Mouse (Mus musculus): ENCODE data around the gene Tssk4.

Gene Tssk4

DNA sequence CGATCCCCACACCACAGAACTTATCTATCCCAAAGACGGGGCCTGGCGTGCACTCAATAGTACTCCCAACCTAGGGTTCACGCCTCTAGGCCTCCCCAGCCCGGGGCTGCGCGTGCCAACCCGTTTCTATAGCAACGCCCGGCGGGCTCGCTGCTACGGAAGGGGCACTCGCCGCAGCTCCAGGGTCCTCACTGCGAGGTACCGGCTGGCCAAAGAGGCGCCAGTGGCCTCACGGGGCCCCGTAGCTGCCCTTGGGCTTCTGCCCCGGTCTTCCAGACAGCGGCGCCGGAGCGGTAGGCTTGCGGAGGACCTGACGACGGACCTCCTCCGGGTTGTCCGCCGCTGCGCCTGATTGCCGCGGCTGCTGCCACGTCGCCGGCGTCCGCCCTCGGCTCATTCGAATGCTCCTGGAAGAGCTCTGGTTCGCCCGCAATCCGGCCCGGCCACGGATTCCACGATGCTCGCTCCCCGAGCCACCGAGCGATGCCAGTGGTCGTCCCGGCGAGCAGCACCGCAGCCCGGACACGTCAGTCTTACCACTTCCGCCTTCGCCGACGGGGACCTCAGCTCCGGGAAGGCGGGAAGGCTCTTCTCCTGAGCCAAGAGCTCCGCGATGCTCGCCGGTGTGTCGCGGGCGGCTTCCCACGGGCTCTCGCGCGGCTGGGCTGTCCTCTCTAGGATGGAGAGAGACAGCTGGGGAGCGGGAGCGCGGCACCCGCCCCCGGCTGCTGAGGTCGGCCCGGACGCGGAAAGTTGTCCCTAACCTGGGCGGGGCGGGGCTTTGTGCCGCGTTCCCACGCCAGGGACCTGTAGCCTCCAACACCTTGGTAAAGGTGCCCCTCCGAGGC, 6.7 kb upstream of the Tssk4 start, which contains the start of gene Tm9sf1:
Gene Tm9sf1, minus strand, starts transcription at position 747 of the 848 bp plus-strand sequence.
- DNase-seq, result peak; percentile 87

DNA sequence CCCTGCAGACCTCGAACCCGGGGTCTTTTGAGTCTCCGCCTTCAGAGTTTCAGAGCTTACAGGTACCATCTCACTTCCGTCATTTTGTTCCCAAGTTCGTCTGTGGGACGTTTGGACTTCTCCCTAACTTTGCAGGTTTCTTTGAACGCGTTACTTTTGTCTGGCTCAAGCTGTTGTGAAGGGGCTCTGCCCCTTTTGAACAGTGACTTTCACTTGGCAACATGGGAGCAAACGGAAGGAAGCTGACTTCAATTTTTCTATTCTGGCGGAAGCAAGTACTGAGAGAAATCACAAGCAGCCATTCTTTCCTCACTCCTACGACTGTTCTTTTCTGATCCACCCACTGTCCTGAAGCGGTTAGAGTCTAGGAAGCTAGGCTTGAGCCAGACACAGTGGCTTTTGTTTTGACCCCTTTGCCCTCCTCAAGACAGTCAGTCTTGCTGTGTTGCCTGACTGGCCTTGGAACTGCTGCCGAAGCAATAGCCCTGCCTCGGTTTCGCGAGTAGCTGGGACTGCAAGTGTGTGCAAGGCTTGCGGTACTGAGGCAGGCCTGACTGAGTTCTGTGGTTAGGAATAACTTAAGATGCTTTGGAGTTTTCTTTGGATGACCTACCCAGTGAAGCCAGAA, 5.6 kb upstream of the Tssk4 start:
- DNase-seq, result peak; percentile 46

DNA sequence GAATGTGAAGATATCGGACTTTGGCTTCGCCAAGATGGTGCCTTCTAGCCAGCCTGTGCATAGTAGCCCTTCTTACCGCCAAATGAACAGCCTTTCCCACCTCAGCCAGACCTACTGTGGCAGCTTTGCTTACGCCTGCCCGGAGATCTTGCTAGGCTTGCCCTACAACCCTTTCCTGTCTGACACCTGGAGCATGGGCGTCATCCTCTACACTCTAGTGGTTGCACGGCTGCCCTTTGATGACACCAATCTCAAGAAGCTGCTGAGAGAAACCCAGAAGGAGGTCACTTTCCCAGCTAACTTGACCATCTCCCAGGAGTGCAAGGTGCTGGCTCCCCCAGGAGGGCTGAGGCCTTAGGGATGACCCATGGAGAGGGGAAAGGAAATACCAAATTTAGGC, 1.5 kb downstream of the Tssk4 start:
- peak; percentile 46 for DNase-seq

DNA sequence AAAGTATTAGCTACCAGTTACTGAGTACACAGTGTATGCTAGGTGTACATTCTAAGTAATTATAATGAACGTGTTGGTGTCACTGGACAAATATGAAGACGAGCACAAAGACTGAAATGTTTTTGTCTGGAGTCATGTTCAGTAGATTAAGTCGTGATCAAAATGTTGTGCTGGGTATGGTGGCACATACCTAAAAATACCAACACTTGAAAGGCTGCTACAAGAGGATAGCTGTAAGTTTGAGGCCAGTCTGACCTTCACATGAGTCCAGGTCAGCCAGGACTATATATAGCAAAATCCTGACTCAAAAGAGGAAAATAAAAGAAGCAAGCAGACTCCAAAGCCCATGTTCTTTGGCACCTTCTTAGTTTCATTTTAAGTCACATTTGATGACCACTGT, 7.0 kb downstream of the Tssk4 start:
- DNase-seq, result no peak

DNA sequence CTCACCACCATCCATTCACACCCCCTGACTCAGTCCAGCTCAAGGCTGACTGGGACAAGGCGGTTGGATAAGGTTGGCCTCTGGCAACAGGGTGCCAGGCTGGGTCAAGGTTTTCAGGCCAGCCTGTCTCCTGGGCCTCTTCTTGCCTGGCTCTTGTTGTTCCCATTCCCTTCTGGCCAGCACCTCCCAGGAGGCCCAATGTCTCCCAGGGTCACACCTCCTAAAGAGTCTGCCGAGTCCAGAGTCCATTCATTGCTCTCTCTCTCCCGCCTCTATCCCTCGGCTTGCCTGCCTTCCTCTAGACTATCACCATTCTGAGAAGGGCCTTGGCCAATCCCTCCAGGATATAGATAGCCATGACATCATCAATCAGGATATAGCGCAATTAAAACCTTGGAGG, 8.0 kb downstream of the Tssk4 start:
- DNase-seq, result no peak

DNA sequence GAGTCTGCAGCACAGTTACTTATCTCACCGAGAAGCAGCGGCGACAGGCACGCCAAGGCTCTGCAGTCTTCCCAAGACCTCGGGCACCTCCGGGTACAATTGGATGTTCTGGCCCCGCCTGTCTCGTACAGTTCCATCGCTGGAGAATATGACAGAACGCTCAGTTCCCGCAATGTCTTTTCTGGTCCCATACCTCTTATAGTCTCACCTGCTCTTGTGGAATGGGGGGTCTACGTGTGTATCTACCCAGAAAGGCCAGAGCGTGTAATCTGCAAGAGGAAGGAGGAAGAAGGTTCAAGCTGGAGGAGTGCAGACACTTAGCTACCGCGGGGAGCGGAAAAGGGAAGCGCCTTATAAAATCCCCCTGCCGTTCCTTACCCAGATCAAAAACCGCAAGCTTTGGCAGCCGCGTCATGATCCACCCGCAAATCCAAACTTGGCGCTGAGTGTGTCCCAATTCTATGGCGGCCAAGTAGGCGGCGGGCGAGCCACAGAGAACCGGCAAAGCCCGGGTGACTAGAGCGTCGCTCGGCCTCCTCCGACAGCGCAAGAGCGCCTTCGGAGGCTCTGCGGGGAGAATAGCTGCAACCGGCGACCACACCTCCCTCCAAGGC, 10.1 kb downstream of the Tssk4 start, which contains the start of gene Mdp1:
Gene Mdp1, minus strand, starts transcription at position 549 of the 614 bp plus-strand sequence.
- peak; percentile 78 for DNase-seq

DNA sequence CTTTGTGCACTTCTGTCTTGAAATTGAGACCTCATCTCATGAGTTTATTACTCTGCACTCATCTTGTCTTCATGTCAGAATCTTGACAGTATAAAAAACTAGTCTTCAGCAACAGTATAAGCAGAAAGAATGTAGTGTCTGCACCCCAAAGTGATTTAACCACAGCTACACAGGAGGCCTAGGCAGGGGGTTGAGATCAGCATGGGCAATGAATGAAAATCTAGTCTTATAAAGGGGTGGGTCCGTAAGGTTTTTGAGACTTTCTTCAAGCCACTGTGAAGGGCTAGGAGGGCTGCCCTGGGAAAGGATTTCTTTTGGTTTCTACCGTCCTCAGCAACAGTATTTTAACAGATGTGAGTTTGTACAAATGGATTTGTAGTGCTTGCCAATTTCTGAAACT, 10.7 kb downstream of the Tssk4 start:
- DNase-seq, result no peak

DNA sequence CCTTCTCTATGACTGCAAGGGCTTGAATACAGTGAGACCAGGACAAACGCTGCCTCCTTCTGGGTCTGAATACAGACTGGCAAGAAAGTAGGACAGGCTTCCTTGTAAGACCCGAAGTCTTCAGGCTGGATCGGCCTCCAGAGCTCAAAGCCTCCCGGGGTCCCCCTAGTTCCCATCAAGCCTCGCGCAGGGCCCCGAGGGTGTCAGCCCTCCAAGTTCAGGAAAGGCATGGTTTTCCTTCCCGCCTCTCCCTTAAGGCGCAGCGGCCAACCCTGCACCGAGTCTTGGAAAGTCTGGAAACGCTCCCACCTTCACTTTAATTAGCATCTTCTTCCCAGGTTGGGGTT, 21.5 kb downstream of the Tssk4 start:
- DNase-seq, result no peak

DNA sequence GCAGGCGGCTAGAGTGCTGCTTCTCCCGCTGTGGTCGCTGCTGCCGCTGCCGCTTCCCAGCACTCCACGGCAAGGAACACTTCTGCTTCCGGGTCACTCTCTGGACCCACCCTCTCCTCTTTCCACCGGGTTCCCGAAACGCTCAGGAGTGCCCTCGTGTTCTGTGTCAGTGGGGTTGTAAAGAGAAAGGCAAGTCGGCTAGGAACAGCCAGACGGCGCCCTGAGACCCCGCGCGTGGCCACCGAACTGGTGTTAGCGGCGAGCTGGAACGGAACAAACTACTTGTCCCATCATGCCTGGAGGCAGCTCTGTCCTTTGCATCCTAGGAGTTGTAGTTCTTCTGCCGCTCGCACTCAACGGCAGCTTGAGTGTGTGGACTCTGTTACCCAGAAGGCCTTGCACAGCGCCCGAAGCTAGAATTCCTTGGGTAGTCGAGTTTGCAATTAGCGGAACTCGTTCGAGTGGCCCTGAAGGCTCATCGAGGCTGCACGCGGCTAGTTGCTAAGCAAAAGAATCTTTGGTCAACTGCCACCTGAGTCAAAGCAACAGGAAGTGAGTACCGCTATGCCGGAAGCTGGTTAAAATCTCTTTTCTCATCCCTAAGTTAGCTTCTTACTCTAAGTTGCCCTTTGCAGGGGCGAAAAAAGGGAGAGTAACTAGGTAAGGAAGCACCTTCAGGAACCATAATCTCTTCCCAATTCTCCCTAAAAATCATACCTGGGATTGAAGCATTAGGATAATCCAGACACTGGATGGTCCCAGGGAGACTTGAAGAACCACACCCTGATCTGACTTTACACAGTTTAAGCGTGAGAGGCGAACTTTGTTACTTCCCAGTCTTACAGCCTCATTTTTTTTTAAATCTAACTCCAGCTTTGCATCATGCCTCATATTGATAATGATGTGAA, 22.1 kb downstream of the Tssk4 start, which contains the start of the genes Gmpr2 and Nedd8:
Gene Gmpr2, plus strand, starts transcription at position 109 of the 908 bp plus-strand sequence.
Gene Nedd8, minus strand, starts transcription at position 292 of the 908 bp plus-strand sequence.
- peak; percentile 88 for DNase-seq

DNA sequence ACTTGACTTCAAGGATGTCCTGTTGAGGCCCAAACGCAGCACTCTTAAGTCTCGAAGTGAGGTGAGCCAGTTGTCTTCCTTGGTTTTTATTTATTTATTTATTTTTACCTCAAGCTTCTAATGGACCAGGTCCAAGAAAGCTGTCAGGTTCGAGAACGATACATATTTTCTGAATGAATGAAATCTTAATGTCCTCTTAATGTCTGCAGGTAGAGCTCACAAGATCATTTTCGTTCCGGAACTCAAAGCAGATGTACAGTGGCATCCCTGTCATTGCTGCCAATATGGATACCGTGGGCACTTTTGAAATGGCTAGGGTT, 22.7 kb downstream of the Tssk4 start:
- DNase-seq, result no peak

DNA sequence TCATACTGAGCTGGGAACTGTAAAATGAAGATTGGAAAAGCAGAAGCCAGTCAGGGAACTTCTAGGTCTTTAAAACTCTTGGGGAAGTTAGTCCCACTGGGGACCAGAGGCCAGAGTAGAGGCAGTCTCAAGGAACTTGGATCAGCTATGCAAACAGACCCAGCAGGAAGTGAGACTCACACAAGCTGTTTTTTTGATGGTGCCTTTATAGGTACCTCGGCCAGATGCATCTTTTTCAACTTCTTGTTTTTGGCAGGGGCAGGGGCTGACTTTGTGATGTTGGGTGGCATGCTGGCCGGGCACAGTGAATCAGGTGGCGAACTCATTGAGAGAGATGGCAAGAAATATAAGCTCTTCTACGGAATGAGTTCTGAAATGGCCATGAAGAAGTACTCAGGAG, 27.6 kb downstream of the Tssk4 start:
- no peak for DNase-seq

DNA sequence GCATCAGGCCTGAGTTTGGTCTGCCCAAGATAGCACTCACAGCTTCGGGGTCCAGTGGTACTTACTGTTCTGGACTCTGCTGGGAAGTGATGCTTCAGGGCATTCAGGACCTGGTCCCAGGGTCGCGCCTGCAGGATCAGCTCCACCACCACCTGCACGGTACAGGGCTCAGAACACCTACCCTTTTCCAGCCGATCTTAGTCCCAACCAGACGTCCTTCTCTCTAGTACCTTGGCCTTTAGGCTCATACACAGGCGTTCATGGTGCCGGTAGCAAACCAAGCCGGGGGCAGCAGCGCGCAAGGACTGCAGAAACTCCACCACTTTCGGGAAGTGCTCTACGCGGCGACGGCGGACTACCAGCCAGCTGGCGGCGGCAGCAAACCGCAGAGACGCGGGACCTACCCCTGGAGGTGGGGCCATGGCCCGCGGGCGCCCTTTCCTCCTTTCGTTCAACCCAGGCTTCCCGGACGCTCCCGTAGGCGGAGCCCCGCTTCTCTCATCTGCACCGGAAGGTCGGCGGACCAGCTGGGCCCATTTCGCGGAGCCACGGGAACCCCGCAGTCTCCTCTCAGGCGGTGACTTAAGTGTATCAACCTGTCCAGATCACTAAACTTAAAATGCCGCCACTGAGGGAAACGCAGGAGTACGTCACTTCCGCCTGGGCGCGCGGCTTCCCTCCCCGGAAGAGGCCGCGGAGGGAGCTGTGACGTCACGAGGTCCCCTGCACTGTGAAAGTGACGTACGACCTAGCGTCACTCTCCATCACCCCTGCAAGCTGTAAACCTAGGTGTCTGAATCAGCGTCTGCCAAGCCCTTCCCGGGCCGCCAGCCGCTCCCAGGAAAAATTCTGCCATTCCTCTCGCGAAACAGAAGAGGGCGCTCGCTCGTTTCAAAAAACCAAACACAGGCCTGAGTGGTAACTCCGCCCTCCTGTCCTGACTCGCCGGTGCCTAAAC, 31.5 kb downstream of the Tssk4 start, which contains the start of gene Tinf2:
Gene Tinf2, minus strand, starts transcription at position 661 of the 958 bp plus-strand sequence.
- peak; percentile 94 for DNase-seq

DNA sequence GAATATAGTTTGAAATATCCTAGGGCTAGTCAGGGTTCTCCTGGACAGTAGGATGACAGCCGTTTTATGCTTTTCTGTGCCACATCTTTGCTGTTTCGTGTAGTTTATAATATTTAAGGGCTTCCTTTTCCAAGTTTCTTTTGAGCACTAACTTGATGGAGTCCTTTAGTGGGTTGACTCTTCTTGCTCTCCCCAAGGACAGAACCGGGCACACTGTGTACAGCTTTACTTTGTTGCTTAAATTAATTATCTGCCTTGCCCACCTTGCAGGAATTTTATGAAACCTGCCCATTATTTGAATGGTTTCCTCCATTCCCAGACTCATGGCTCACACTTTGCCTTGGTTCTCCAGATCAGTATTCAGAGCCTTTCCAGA, 32.1 kb downstream of the Tssk4 start:
- DNase-seq, result no peak

DNA sequence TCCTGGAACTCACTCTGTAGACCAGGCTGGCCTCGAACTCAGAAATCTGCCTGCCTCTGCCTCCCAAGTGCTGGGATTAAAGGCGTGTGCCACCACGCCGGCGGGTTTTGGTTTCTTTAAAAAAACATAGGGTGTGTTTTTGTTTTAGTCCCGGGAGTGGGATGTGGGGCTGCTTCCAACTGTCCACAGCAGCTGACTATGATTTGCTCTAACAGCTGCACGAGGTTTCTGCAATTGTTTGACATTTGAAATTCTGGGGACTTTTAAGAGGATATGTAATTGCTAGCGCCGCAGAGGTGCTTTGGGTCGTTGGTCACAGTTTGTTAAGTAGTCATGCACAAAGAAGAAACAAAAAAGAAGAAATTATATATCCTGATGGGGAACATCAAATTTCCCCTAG, 39.4 kb downstream of the Tssk4 start:
- DNase-seq, result no peak

DNA sequence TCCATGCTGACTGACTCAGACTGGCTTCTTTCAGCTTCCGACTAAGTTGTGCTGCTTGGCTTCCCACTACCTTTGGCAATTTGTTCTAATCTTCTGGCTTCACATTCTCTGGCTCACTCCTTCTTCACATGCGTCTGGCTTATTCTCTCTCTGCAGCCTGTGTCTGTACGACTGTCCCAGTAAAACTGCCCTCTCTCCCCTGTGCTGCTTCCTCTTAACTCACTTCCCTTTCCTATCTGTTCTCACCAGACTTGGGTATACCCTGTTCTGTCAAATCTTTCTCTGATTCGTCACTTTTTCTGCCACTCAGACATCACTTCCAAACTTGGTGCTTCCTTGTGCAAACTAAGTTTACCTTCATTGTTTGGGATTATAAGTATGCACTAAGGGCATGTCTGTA, 47.2 kb downstream of the Tssk4 start:
- DNase-seq, result no peak

DNA sequence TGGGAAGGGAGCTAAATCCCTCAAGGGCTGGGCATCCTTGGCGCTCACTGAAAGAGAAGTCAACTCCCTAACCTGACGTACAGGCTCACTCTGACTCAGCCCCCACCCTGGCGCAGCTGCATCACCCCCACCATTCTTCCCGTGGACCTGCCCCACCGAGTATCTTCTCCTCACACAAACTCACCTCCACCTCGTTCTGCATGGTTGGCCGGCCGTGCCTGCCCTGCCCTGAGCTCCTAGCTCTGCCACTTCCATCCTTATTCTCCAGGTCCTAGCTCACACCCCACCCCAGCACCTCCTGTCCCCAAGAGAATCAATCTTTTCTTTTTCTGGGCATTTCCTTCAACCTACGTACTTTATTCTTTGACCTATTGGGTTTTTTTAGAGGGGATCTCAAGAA, 51.1 kb downstream of the Tssk4 start:
- DNase-seq, result no peak

Measured in thymus, postnatal 25 days (tissue).